Mouse (Mus musculus): ENCODE results near the gene Pakap.

DNA sequence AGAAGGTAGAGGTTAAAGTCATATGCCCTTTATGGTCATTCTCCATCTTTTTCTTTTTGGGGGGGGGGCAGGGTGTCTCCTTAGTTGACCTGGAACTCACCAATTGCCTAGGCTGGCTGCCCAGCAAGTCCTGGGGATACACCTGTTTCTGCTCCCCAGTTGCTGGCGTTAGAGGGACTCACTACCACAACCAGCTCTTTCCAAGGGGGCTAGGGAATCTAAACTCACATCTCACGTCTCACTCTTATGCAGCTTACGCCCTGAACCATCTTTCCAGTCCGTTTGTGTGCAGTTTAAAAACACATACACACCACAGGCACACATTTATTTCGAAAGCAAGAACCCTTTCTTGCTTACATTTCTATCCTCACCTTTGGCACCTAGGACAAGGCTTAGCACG is 34.3 kb upstream of the Pakap start:
- TF ChIP-seq CTCF (IDR thresholded peaks at IDR 0.05; ENCODE audit: low read depth, low read length) (no peak), POLR2A (IDR thresholded peaks at IDR 0.05; ENCODE audit: borderline replicate concordance, low read depth, low read length) (no peak)

Measured in bone marrow macrophage, adult 2 months (primary cell).